ENCODE assay signal across 13 mouse cellular contexts in genomic region chr6:61543459-61544044, GRCm38 (mm10).
DNase-seq lines count a peak whose midpoint lies in the region; ATAC-seq and TF ChIP-seq lines count a peak whose summit lies in the region.
"Had no signal": no experiment of that assay in that cellular context is flagged by ENCODE, and none has a peak within 500 bp of the region (broad histone marks: within the 10 kb centered on the region; RNA-seq: fewer than 3 reads in every experiment).

No protein-coding gene starts in this region.

- peak overlapping the region; percentile 60 for H3K27ac ChIP-seq in layer of hippocampus, adult 2 months
- no peak overlapping the region for H3K27ac ChIP-seq in hindbrain, embryonic 12.5 days
- H3K27ac ChIP-seq in midbrain, embryonic 12.5 days (replicated peaks) = no peak overlapping the region
- no peak overlapping the region for H3K27ac ChIP-seq in neural tube, embryonic 15.5 days (replicated peaks)
- no peak overlapping the region for H3K27ac ChIP-seq in kidney, adult 2 months (ENCODE audit: insufficient read depth, low read depth, low read length)
- H3K27ac ChIP-seq: intestine, embryonic 15.5 days; kidney, embryonic 15.5 days; liver, embryonic 15.5 days had no signal

- H3K4me1 ChIP-seq in hindbrain, embryonic 12.5 days = 0 out of 2 replicates have a peak, but pooled peaks cover 3% of the 10 kb centered on the region
- H3K4me1 ChIP-seq in midbrain, embryonic 12.5 days = 0 out of 2 replicates have a peak, but pooled peaks cover 2% of the 10 kb centered on the region
- H3K4me1 ChIP-seq in neural tube, embryonic 15.5 days = peaks cover 3% of the 10 kb centered on the region; the same call in 1 of the 2 replicates
- no peaks in the 10 kb centered on the region for H3K4me1 ChIP-seq in kidney, adult 2 months (ENCODE audit: control insufficient read depth, insufficient read depth, low read length)
- H3K4me1 ChIP-seq: heart, embryonic 12.5 days; intestine, embryonic 15.5 days; kidney, embryonic 15.5 days; liver, embryonic 15.5 days had no signal

- TF ChIP-seq POLR2A in kidney, adult 2 months (IDR thresholded peaks at IDR 0.05; ENCODE audit: low read depth, low read length) = no peak

- H3K27me3 ChIP-seq in hindbrain, embryonic 12.5 days = no peaks in the 10 kb centered on the region
- H3K27me3 ChIP-seq in midbrain, embryonic 12.5 days = no peaks in the 10 kb centered on the region
- H3K27me3 ChIP-seq in neural tube, embryonic 15.5 days (replicated peaks) = no peaks in the 10 kb centered on the region
- H3K27me3 ChIP-seq in kidney, adult 2 months (replicated peaks; ENCODE audit: control insufficient read depth, insufficient read depth, low read length) = no peaks in the 10 kb centered on the region
- H3K27me3 ChIP-seq: heart, embryonic 12.5 days; intestine, embryonic 15.5 days; kidney, embryonic 15.5 days; liver, embryonic 15.5 days had no signal

- no peak for DNase-seq in layer of hippocampus, adult 2 months (ENCODE audit: low spot score in 2 of 2)
- no peak for DNase-seq in layer of hippocampus, postnatal 25 days (ENCODE audit: extremely low spot score in 1 of 2, low spot score in 1 of 2)
- DNase-seq in kidney, adult 2 months = no peak
- DNase-seq in layer of hippocampus, adult 8-10 months (ENCODE audit: low spot score in 2 of 2) = no peak
- DNase-seq in left cerebral cortex, adult 8-10 months (ENCODE audit: low spot score in 2 of 2) = no peak

- 68% methylated on average over 7 of the region's 7 CpGs for WGBS in hindbrain, embryonic 12.5 days
- 32% methylated on average over 7 of the region's 7 CpGs for WGBS in midbrain, embryonic 12.5 days
- WGBS in neural tube, embryonic 15.5 days = 35% methylated on average over 7 of the region's 7 CpGs
- WGBS in kidney, adult 2 months = 86% methylated on average over 7 of the region's 7 CpGs

- TF ChIP-seq CTCF in layer of hippocampus, adult 2 months (conservative IDR thresholded peaks at IDR 0.05) = no peak
- no peak for TF ChIP-seq CTCF in kidney, adult 2 months (conservative IDR thresholded peaks at IDR 0.05; ENCODE audit: insufficient read depth, insufficient read length, low read depth, low read length)

- H3K4me2 ChIP-seq in hindbrain, embryonic 12.5 days (replicated peaks) = no peak overlapping the region
- H3K4me2 ChIP-seq in midbrain, embryonic 12.5 days (replicated peaks) = peak overlapping the region; percentile 39
- H3K4me2 ChIP-seq in neural tube, embryonic 15.5 days = peak overlapping the region; percentile 26; the same call in 1 of the 2 replicates
- H3K4me2 ChIP-seq: heart, embryonic 12.5 days; intestine, embryonic 15.5 days; kidney, embryonic 15.5 days; liver, embryonic 15.5 days had no signal

- ATAC-seq in hindbrain, embryonic 12.5 days (ENCODE audit: low FRiP score) = peak; percentile 43; the same call in 1 of the 2 replicates
- peak; percentile 80 for ATAC-seq in midbrain, embryonic 12.5 days (ENCODE audit: low FRiP score, low read depth)
- no peak for ATAC-seq in neural tube, embryonic 15.5 days (ENCODE audit: low FRiP score)
- ATAC-seq: intestine, embryonic 15.5 days had no signal

- H3K36me3 ChIP-seq in hindbrain, embryonic 12.5 days = no peaks in the 10 kb centered on the region
- H3K36me3 ChIP-seq in midbrain, embryonic 12.5 days = no peaks in the 10 kb centered on the region
- H3K36me3 ChIP-seq in neural tube, embryonic 15.5 days = no peaks in the 10 kb centered on the region
- H3K36me3 ChIP-seq in kidney, adult 2 months (ENCODE audit: control insufficient read depth, insufficient read depth, low read length) = no peaks in the 10 kb centered on the region
- H3K36me3 ChIP-seq: G1E; heart, embryonic 12.5 days; intestine, embryonic 15.5 days; kidney, embryonic 15.5 days; liver, embryonic 15.5 days had no signal

- no peak overlapping the region for H3K9ac ChIP-seq in hindbrain, embryonic 12.5 days
- H3K9ac ChIP-seq in midbrain, embryonic 12.5 days (replicated peaks) = no peak overlapping the region
- H3K9ac ChIP-seq in neural tube, embryonic 15.5 days (replicated peaks) = no peak overlapping the region
- H3K9ac ChIP-seq: heart, embryonic 12.5 days; intestine, embryonic 15.5 days; kidney, embryonic 15.5 days; liver, embryonic 15.5 days had no signal

- peak overlapping the region; percentile 43 for H3K4me3 ChIP-seq in layer of hippocampus, adult 2 months
- no peak overlapping the region for H3K4me3 ChIP-seq in hindbrain, embryonic 12.5 days
- H3K4me3 ChIP-seq in midbrain, embryonic 12.5 days = peak overlapping the region; percentile 24; the same call in 1 of the 2 replicates
- H3K4me3 ChIP-seq in neural tube, embryonic 15.5 days (replicated peaks) = no peak overlapping the region
- no peak overlapping the region for H3K4me3 ChIP-seq in kidney, adult 2 months (ENCODE audit: insufficient read depth, low read depth, low read length)
- H3K4me3 ChIP-seq: heart, embryonic 12.5 days; intestine, embryonic 15.5 days; kidney, embryonic 15.5 days; liver, embryonic 15.5 days had no signal

- H3K9me3 ChIP-seq in hindbrain, embryonic 12.5 days (replicated peaks) = no peaks in the 10 kb centered on the region
- H3K9me3 ChIP-seq in midbrain, embryonic 12.5 days = no peaks in the 10 kb centered on the region
- H3K9me3 ChIP-seq in neural tube, embryonic 15.5 days (replicated peaks) = no peaks in the 10 kb centered on the region
- H3K9me3 ChIP-seq: G1E; heart, embryonic 12.5 days; intestine, embryonic 15.5 days; kidney, embryonic 15.5 days; liver, embryonic 15.5 days had no signal

Comparison
In these comparisons a context has a peak if more than half of its experiments do, and no peak if none do; other contexts are left out.
1. H3K4me3 ChIP-seq: peak in layer of hippocampus, adult 2 months (single experiment) and midbrain, embryonic 12.5 days (single experiment); none in hindbrain, embryonic 12.5 days (single experiment), neural tube, embryonic 15.5 days (single experiment) and kidney, adult 2 months (single experiment).